Mouse (Mus musculus): ENCODE results near the gene Tagln2. TPM values are rescaled to one million over a fixed set of nuclear protein-coding genes. Genes with fewer than 3 reads are reported as not detected.

The Tagln2 gene
- polyA plus RNA-seq, 1 experiment from 2014 or later: 104 TPM

DNA sequence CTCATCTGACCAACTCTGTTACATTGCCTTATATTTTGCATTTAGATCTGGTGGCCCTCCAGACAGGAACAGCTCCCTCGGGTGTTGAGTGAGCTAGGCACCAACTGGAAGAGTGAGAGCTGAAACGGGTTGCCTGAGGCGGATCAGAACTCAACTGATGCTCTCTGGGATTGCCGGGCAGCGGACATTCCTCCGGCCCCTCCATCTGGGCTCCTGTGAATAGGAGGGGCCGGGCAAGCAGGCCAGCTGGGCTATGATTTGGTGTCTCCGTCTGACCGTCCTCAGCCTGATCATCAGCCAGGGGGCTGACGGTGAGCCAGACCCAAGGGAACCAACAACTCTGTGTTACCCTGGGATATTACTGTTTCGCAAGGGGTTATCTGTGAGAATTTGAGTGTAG is 15.6 kb upstream of the Tagln2 start:
- Histone ChIP-seq H3K36me3 (replicated peaks; ENCODE audit: insufficient read depth, low read length) (no peaks in the 10 kb centered on the region), H3K4me1 (ENCODE audit: insufficient read depth) (peaks cover 16% of the 10 kb centered on the region), H3K27ac (ENCODE audit: low read depth) (no peak overlapping the region), H3K9me3 (ENCODE audit: low read length) (no peaks in the 10 kb centered on the region), H3K4me3 (ENCODE audit: low read depth, low read length) (no peak overlapping the region), H3K9ac (replicated peaks) (no peak overlapping the region), H3K27me3 (ENCODE audit: insufficient read depth, low read length) (no peaks in the 10 kb centered on the region), H3K4me2 (ENCODE audit: low read depth, low read length) (no peak overlapping the region)
- DNase-seq: no peak
- no peak for TF ChIP-seq CTCF (IDR thresholded peaks at IDR 0.05; ENCODE audit: low read depth)
- no peak for ATAC-seq
- WGBS (ENCODE audit: insufficient replicate concordance): 79% methylated on average over 11 of the region's 11 CpGs

DNA sequence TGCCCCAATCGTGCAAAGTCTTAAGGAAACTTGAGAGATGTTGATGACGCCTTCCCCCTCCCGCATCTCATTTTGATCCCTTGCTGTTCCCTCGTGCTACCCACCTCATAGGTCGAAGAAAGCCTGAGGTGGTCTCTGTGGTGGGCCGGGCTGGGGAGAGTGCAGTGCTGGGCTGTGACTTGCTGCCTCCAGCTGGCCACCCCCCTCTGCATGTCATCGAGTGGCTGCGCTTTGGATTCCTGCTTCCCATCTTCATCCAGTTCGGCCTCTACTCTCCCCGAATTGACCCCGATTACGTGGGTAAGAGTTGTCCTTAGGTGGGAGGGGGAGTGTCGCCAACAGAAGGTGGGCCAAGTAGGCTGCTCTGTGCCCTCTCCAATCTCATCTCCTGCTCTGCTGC is 15.2 kb upstream of the Tagln2 start:
- H3K4me1 ChIP-seq (ENCODE audit: insufficient read depth): peaks cover 16% of the 10 kb centered on the region
- ATAC-seq: no peak
- no peak overlapping the region for H3K4me3 ChIP-seq (ENCODE audit: low read depth, low read length)
- H3K9ac ChIP-seq (replicated peaks): no peak overlapping the region
- no peak overlapping the region for H3K4me2 ChIP-seq (ENCODE audit: low read depth, low read length)
- H3K9me3 ChIP-seq (ENCODE audit: low read length): no peaks in the 10 kb centered on the region
- H3K27me3 ChIP-seq (ENCODE audit: insufficient read depth, low read length): no peaks in the 10 kb centered on the region
- no peak for DNase-seq
- H3K36me3 ChIP-seq (replicated peaks; ENCODE audit: insufficient read depth, low read length): no peaks in the 10 kb centered on the region
- 80% methylated on average over 13 of the region's 13 CpGs for WGBS (ENCODE audit: insufficient replicate concordance)
- TF ChIP-seq EP300 (IDR thresholded peaks at IDR 0.05; ENCODE audit: low read depth) (no peak), CTCF (IDR thresholded peaks at IDR 0.05; ENCODE audit: low read depth) (no peak)
- H3K27ac ChIP-seq (ENCODE audit: low read depth): no peak overlapping the region

DNA sequence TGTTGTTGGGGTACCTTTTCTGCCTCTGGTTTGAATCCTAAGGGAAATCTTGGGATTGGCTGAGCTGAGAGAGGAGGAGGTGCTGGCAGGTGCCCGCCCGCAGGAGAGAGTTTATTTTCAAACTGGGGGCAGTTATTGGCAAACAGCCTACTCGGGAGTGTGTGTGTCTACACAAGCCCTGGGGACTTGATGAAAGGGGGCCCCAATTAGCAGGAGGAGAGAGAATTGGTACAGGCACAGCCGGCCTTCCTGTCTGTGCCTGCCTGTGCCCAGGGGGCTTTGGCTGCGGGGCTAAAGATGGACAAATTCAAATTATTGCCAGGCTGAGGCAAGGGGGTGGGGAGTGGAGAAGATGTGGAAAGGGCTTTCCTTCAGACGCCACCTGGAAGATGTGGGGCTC is 14.0 kb upstream of the Tagln2 start:
- Histone ChIP-seq H3K9me3 (ENCODE audit: low read length) (no peaks in the 10 kb centered on the region), H3K4me3 (ENCODE audit: low read depth, low read length) (no peak overlapping the region), H3K4me1 (ENCODE audit: insufficient read depth) (peaks cover 20% of the 10 kb centered on the region), H3K27me3 (ENCODE audit: insufficient read depth, low read length) (no peaks in the 10 kb centered on the region), H3K27ac (ENCODE audit: low read depth) (no peak overlapping the region), H3K9ac (replicated peaks) (no peak overlapping the region), H3K36me3 (replicated peaks; ENCODE audit: insufficient read depth, low read length) (no peaks in the 10 kb centered on the region), H3K4me2 (ENCODE audit: low read depth, low read length) (no peak overlapping the region)
- DNase-seq (no peak), ATAC-seq (no peak)
- TF ChIP-seq CTCF (IDR thresholded peaks at IDR 0.05; ENCODE audit: low read depth): no peak
- no peak for TF ChIP-seq EP300 (IDR thresholded peaks at IDR 0.05; ENCODE audit: low read depth)
- WGBS (ENCODE audit: insufficient replicate concordance): 76% methylated on average over 6 of the region's 6 CpGs

DNA sequence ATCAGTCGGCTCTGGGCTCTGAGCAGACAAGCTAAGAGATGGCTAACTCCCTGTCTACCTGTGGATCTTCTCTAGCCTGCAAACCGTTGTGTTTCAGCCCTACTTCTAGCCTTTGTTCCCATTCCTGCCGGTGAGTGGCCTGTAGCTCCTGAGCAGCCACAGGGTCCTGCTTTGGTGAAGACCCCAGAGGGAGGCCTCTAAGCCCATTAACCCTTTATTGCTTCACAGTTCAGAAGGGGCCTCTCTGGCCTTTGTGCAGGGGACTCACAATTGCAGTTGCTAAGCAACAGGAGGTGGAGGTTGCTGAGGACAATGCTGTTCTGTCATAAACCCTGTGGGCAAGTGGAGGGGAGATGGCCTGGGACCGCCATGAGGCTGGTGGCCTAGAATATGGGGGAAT is 13.6 kb upstream of the Tagln2 start:
- WGBS (ENCODE audit: insufficient replicate concordance): 67% methylated on average over 4 of the region's 4 CpGs
- DNase-seq: no peak
- no peak overlapping the region for H3K27ac ChIP-seq (ENCODE audit: low read depth)
- H3K9me3 ChIP-seq (ENCODE audit: low read length): no peaks in the 10 kb centered on the region
- H3K27me3 ChIP-seq (ENCODE audit: insufficient read depth, low read length): no peaks in the 10 kb centered on the region
- H3K9ac ChIP-seq (replicated peaks): no peak overlapping the region
- H3K4me1 ChIP-seq (ENCODE audit: insufficient read depth): peaks cover 17% of the 10 kb centered on the region
- no peak for ATAC-seq
- no peak overlapping the region for H3K4me2 ChIP-seq (ENCODE audit: low read depth, low read length)
- no peak for TF ChIP-seq EP300 (IDR thresholded peaks at IDR 0.05; ENCODE audit: low read depth)
- no peak for TF ChIP-seq CTCF (IDR thresholded peaks at IDR 0.05; ENCODE audit: low read depth)
- H3K36me3 ChIP-seq (replicated peaks; ENCODE audit: insufficient read depth, low read length): no peaks in the 10 kb centered on the region
- no peak overlapping the region for H3K4me3 ChIP-seq (ENCODE audit: low read depth, low read length)

- Histone ChIP-seq H3K27ac (ENCODE audit: low read depth) (no peak overlapping the region), H3K4me2 (ENCODE audit: low read depth, low read length) (no peak overlapping the region), H3K9me3 (ENCODE audit: low read length) (no peaks in the 10 kb centered on the region), H3K4me3 (ENCODE audit: low read depth, low read length) (no peak overlapping the region), H3K36me3 (replicated peaks; ENCODE audit: insufficient read depth, low read length) (no peaks in the 10 kb centered on the region), H3K27me3 (ENCODE audit: insufficient read depth, low read length) (no peaks in the 10 kb centered on the region), H3K9ac (replicated peaks) (no peak overlapping the region), H3K4me1 (ENCODE audit: insufficient read depth) (peaks cover 14% of the 10 kb centered on the region)
- ATAC-seq: no peak
- TF ChIP-seq CTCF (IDR thresholded peaks at IDR 0.05; ENCODE audit: low read depth) (no peak), EP300 (IDR thresholded peaks at IDR 0.05; ENCODE audit: low read depth) (no peak)
- 75% methylated on average over 5 of the region's 5 CpGs for WGBS (ENCODE audit: insufficient replicate concordance)
- DNase-seq: no peak
These were observed 13.2 kb upstream of the Tagln2 start for GRCm38 (mm10) chr1:172486651-172487050.

DNA sequence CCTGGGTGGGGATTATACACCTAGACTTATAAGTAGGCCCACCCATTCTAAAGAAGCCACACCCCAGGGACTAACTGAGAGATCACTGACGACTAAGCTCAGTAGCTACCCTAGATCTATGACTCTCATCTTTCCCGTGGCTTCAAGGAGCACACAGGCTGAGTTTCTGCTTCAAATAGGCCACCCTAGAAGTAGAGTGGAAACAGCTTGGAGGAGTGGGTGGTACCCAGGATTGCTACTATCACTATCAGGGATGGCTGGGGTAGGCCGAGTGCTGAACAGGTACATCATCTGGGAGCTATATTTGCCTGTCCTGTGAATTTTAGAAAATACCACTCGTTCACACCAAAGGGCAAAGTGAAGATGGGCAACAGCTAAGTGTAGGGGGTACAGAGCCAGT is 12.0 kb upstream of the Tagln2 start:
- Histone ChIP-seq H3K4me3 (ENCODE audit: low read depth, low read length) (no peak overlapping the region), H3K27ac (ENCODE audit: low read depth) (no peak overlapping the region), H3K9me3 (ENCODE audit: low read length) (no peaks in the 10 kb centered on the region), H3K4me1 (ENCODE audit: insufficient read depth) (peaks cover 6% of the 10 kb centered on the region), H3K36me3 (replicated peaks; ENCODE audit: insufficient read depth, low read length) (no peaks in the 10 kb centered on the region), H3K27me3 (ENCODE audit: insufficient read depth, low read length) (no peaks in the 10 kb centered on the region), H3K9ac (replicated peaks) (no peak overlapping the region), H3K4me2 (ENCODE audit: low read depth, low read length) (no peak overlapping the region)
- no peak for TF ChIP-seq EP300 (IDR thresholded peaks at IDR 0.05; ENCODE audit: low read depth)
- TF ChIP-seq CTCF (IDR thresholded peaks at IDR 0.05; ENCODE audit: low read depth): no peak
- DNase-seq (no peak), ATAC-seq (no peak)
- 72% methylated on average over 4 of the region's 4 CpGs for WGBS (ENCODE audit: insufficient replicate concordance)

DNA sequence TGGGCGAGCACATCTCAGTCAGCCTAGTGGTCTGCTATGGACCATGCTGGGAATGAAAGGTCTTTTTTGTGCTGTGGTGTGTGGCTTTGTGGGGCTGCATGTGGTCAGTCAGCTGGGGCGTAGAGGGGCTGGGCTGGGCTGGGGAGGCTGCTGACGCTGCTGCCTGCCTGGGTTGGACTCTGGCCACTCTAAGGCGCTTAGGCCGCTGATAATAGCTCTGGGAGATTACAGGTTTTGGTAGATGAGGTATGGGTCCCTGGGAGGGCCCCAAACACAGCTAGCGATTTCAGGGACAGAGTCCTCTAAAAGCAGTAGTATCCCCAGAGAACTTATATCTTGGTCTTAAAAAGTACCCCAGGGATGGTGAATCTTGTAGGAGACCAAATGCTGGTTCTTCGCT is 11.0 kb upstream of the Tagln2 start:
- peaks cover 3% of the 10 kb centered on the region; the same call in 1 of the 2 replicates for H3K4me1 ChIP-seq (ENCODE audit: insufficient read depth)
- no peaks in the 10 kb centered on the region for H3K36me3 ChIP-seq (replicated peaks; ENCODE audit: insufficient read depth, low read length)
- H3K4me3 ChIP-seq (ENCODE audit: low read depth, low read length): no peak overlapping the region
- no peak overlapping the region for H3K9ac ChIP-seq (replicated peaks)
- no peak overlapping the region for H3K27ac ChIP-seq (ENCODE audit: low read depth)
- no peaks in the 10 kb centered on the region for H3K27me3 ChIP-seq (ENCODE audit: insufficient read depth, low read length)
- ATAC-seq (no peak), DNase-seq (no peak)
- H3K9me3 ChIP-seq (ENCODE audit: low read length): no peaks in the 10 kb centered on the region
- WGBS (ENCODE audit: insufficient replicate concordance): 59% methylated on average over 7 of the region's 7 CpGs
- H3K4me2 ChIP-seq (ENCODE audit: low read depth, low read length): no peak overlapping the region
- no peak for TF ChIP-seq CTCF (IDR thresholded peaks at IDR 0.05; ENCODE audit: low read depth)
- TF ChIP-seq EP300 (IDR thresholded peaks at IDR 0.05; ENCODE audit: low read depth): no peak
